Mouse (Mus musculus) cerebellum, adult 11 months (tissue): ENCODE data around the gene Mrpl21.
A peak's percentile ranks its signal among the peaks of the same experiment; 100 is the strongest.

ENCODE experiments used
- DNase-seq: peaks from one replicate; pipeline ENCODE4 v3.0.0; 2022

The Mrpl21 gene

DNA sequence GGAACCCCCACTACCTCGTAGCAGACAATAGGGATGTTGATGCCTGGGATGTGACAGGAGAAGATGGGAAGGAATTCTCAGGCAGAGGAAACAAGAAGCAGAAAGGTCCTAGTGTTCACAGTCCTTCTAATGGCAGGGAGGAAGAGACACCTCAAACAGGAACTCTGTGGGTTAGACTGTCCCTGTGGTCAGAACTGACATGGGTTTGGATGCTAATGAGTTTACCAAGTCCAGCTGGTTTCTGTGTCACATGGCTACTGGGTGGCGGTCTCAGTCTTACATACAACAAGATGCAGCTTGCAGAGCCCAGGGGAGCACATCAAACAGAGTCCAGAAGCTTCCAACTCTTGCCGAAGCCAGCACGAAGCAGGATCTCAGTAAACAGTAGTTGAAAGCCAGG lies 21.3 kb downstream of the Mrpl21 start:
- no peak for DNase-seq

DNA sequence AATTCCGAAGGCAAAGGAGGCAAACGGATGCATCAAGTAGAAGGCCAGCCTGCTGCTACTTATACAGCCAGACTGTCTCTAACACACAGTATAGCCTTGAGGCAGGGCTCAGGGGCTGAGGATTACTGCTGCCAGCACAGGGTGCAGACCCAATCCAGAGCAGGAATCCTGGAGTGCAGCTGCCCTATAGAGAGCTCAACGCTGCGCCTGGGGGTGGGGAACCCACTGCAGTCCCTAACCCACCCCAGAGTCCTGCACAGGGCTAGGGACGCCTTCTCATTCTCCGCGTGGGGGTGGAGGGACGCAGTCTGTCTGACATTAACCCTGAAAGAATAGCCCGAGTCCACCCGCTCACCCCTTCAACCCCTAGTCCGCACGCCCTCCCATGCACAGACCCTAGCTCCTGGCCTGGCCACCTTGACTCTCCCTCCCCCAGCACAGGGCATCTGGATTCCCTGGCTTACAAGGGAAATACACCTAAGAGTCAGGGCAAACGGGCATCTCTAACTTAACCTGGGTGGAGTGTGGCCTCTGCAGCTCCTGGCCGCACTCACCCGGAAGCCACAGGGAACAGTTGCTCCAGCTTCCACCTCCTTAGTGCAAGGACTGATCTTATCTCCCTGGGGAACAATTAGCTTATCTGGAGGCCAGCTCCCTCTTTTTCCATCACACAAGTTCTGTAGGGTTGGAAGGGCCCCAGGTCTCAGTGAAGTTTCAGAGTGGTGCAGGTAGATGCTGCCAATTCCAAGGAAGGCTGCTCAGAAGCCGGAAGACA lies 24.7 kb downstream of the Mrpl21 start:
- no peak for DNase-seq

DNA sequence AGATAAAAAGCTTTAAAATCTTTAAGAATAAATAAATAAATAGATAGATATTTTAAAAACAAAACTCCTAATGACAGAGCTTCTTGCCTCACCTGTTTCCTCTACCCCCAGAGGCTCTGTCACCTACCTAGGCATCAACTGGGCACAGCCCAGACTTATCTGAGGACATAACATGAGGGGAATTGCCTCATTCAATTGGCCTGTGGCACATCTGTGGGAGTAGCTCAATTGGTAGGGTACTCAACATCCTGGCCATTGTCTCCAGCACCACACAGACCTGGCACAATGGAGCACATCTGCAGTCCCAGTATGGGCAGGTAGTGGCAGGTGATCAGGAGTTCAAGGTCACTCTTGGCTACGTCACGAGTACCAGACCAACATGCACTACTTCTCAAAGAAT lies 36.6 kb downstream of the Mrpl21 start:
- DNase-seq: no peak

DNA sequence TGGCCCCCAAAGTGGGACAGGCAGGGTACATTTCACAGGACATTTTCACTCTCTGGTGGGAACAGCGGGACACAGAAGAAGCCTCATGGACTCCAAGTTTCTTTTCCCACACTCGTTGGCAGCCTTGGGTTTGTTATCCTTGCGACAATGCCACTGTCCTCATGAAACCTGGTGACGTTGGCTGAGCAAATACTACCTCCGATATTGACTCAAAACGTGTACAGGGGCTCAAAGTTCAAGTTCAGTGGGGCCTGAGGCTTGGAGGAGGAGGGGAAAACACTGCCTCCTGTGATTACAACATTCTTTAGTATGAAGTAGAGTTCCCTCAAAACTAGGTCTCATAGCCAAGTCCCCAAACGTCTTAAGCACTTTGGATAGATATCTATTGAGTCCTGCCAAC lies 37.4 kb downstream of the Mrpl21 start:
- DNase-seq: no peak

DNA sequence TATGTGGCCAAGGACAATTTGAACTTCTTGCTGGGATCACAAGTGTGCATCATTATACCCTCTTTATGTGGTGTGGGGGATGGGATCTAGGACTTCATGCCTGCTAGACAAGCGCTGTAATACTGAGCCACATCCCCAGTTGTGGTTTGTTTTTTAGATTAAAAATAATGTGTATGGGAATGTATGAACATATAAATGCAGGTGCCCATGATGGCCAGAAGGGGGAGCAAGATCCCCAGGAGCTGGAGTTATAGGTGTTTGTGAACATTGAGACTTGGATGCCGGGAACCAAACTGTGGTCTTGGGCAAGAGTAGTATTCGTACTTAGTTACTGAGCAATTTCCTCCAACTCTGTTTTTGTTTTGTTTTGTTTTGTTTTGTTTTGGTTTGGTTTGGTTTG lies 38.1 kb downstream of the Mrpl21 start:
- no peak for DNase-seq

DNA sequence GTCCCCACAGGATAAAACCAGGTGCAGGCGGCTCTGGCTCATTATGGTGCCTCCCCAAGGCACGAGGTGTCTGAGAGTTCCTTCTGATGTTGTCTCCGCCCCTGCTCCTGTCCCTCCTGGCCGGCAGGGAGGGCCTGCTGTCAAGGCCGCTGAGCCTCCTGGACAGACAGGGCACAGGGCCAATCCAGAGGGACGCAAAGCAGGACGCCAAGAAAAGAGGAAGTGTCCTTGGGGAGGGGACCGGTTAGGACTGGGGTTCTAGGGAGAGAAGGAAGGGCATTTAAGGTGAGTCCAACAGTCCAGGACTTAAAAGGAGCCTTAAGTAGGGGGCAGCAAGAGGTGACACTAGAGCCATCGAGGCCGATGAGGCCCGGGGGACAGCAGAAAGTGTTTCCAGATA lies 38.9 kb downstream of the Mrpl21 start:
- DNase-seq: no peak

DNA sequence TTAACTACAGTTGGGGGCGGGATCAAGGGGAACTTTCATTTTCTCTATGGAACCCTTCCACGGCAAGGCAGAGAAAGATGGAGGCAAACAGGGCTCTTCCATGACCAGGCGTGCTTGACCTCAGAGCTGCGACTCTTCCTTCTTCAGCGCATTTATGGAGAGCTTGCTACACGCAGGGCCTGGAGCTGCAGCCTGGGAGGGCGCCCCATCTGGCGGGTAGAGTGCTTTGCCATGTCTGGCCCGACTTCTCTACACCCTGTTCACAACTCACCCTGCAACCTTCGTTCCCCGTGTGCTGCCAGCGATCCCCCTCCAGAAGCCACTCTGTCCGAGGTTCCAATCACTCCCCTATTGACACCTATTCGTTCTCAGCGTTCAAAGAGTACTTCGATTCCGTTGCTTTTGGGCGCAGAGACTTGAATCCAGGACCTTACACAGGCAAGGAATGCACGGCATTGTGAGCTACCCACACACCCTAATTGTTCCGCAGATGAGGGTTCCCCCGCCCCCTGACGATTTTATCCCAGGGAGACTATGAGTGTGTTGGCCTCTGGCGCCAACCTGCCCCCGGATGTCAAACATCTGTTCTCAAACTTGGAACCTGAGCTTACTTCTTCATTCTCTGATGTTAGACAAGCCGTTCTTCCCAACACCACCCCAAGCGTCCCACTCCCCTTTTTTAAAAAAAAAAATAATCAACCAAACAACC lies 39.7 kb downstream of the Mrpl21 start, which contains the start of gene Cpt1a:
Gene Cpt1a (plus strand): TSS at position 74 of the 709 bp plus-strand sequence.
- no peak for DNase-seq

DNA sequence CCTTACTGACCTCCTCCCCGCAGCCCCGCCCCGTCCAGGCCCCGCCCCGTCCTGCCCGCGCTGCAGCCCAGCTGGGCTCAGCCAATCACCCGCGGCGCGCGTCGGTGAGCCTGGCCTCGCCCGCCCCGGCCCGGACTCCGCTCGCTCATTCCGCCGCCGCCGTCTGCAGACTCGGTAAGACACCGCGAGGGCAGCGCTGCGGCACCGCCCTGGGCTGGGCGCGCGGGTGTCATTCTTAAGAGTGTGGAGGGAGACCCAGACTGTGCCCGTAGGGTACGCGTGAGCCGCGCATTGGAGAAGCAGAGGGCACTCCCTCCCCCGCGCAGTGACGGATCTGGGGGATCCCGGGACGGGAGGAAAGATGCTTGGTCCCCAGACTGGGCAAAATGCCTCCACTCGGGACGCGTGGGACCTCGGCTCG lies 40.5 kb downstream of the Mrpl21 start:
- DNase-seq: peak; percentile 22

DNA sequence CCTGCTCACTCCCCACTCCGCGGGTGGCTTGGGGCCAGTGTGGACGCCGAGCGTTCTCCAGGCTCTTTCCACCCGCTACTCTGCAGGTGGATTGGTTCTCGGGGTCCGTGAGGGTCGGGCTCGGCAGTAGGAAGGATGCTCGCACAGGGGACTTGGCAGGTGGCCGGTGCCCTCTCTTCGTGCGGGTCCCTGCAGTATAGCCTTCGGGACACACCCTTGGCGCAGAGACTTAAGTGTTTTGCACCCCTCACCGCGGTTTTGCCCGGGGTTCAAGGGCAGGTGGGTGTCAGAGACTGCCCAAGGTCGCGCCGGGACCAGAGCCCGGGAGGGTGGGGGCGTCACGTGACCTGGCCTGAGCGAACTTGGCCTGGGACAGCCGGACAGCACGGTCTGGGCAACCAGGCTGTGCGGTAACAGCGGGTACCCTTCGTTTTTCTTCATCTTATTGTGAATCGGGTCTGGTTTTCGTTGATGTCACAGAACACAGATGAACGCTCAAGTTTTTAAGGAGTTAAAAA lies 41.1 kb downstream of the Mrpl21 start:
- peak; percentile 11 for DNase-seq

DNA sequence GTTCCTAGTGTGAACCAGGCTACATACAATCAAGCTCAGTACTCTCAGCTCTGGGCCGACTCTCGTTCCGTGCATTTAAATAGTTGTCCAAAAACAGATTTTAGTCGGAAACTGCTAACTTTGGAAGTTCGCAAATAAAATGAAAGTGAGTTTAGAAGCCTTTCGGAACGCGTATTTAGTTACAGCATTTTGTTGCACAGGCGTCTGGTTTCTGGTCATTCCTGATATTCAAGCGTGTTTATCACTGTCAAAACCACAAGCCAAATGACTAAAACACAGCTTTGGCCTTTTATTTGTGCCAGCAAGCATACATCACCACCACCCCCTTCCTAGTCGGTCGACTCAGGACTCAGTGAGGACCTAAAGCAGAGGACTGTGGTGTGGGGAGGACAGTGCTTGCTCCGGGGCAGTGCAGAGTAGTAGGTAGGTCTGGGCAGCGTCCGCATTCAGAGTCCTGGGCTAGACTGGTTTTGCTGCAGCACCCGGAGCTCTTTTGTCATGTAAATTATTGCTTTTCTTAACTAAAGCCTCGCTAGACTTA lies 41.6 kb downstream of the Mrpl21 start:
- no peak for DNase-seq

DNA sequence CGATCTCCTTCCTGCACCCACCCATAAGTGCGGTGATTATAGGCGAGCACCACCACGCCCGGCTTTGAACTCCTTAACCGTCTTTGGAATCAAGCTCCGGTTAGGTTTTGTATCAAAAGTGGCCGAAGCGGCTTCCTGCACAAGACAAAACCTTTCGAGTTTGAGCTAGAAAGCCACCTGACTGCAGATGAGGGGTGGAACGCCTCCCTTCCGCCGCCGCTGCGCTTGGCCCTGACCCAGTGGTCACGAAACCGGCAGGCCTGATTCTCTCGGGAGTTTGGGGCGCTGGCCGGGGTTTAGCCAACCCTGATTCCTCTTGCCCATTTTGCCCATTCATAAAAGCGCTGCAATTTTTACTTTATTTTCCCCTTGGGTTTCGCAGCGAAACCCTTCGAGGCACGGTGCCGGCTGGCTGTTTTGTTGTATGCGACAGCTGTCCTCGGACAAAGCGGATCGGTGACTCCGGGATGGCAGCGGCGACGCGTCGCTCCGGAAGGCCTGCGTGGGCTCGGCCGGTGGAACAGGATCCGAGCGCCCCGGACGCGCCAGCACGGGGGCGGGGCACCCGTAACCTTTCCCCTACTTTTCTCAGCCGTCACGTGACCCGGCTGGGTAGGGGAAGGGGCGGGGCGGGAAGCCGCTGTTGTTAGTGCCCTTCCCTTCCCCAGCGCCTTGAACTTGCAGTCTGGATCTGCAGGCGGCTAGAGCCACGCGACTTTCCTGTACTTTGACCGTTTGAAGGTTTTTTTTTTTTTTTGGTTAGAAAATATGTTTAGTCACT lies 42.4 kb downstream of the Mrpl21 start:
- DNase-seq: peak; percentile 38

DNA sequence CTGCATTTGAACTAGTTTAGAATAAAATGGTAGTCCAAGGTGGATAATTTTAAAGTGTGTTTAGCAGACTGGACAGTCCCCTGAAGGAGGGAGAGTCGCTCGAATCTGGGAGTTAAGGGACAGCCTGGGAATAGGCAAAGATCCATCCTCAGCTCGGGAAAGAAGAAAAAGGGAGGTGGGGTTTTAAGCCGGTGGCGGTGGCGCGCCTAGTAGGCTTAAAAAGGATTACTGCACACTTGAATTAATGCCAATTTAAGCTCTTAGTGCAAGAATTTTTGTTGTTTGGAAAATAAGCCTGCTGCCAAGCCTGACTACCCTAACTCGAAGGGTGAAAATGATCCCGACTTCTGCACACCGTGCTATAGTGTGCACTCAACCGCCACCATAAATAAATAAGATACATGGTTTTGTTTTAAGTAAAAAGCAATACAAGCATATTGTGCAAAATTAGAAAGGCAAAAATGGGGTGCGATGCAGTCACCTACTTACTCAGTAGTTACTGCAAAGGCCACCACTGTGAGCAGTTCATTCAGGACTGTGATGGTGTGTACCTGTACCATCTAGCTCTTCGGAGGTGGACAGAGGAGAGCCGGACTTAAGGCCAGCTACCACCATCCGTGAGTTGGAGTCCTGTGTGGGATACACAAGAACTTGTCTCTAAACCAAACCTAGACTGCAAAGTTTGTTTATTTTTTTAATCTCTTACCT lies 43.2 kb downstream of the Mrpl21 start:
- DNase-seq: no peak

DNA sequence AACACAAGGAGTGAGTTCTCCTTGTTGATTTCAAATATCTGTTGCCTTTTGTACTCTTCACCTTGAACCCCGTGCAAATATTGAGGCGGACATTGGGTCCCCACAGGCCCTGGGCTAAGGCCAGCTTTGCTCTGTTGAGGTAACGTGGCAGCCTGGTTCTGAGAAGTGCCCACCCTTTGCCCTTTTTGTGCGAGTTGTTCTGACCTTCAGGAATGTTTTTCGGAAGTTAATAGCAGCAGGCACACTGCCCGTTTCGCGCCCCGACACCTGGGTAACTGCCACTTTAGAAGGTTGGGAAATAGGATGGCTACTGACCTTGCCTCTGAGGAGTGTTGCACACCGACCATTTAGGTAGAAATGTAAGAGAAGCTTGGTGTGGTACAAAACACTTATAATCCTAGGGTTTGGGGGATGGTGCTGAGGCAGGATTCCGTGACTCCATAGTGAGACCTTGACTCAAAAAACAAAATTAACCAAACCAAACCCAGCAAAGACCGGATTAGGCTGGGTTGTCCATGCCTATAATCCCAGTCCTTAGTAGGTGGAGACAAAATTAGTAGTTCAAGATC lies 43.9 kb downstream of the Mrpl21 start:
- DNase-seq: no peak

DNA sequence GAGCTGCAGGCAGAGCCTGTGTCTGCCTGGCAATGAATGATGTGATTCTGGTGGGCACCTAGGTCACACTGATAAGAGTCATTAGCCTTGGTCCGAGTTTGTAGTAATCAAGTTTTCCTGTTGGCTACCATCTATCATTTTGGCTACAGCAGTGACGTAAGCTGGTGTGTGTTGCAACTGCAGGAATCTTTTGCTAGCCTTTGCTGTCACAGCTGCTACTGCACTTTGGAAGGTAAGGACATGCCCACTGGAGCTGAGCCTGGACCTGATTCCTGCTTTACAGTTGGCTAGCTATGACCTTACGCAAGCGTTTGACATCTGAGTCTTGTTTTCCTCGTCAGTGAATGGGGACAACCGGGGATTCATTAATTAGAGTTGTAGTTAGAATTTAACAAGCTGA lies 50.5 kb downstream of the Mrpl21 start:
- DNase-seq: no peak

DNA sequence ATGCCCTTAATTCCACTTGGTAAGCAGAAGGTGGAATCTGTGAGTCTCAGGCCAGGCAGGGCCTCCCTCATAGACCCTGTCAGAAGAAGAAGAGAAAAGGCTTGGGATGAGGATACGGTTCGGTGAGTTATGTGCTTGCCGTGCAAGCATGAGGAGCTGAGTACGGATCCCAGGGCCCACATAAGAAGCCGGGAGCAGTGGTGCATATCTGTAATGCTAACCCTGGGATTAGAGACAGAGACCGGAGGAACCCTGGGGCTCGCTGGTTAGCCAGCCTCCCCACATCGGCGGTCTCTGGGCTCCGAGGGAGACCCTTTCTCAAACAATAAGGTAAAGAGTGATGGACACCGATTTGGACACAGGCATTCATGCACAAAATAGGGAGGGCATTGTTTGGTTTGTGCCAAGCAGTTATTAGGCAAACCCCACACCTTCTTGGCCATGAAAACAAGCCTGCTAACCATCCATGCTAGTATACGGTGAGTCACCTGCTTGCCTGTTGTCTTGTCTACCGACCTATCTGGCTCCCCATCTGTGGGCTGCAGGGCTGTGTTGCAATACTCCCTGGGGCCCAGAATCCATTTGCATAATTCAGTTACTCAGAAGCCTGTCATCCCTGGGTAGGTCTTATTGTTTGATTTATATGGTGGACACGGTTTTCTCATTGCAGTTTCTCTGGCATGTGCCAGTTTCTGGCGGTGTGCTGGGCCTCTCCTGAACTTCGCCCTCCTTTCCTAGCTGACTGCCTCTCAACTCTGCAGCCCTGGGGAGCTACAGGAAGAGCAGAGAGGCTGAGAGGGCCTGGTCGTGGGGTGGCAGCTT lies 51.2 kb downstream of the Mrpl21 start:
- DNase-seq: no peak

DNA sequence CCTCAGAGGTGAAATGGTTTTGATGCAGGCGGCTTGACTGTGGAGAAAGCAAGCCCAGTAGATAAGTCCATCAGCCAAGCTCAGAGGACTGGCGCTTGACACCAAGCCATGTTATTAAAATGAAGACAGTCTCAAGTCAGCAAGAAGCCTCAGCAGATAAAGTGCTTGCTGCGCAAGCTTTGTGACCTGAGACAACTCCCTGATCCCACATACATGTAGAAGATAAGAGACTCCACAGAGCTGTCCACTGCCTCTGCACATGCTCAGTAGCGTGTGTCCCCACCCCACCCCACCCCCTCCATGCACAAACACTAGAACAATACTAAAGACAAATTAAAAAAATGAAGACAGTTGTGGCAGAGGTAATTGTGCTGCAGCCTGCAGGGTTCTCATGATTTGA lies 51.8 kb downstream of the Mrpl21 start:
- DNase-seq: no peak

DNA sequence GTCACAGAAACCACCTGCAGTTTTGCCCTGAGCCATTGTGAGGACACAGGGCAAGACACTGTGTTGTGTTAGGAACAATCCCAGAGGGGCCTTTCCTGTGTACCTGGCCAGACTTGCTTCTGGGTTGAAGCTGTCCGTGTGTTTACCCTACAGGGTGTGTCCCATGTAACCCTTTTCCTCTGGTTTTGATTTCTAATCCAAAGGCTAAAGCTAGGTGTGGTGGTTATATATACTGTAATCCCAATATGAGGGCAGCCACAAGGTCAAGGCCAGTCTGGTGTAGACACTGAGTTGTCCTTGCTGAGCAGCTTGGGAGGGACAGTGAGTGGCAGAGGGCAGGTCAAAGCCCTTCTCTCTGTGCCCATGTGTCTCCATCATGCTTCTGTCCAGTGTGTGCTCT lies 53.2 kb downstream of the Mrpl21 start:
- DNase-seq: no peak

DNA sequence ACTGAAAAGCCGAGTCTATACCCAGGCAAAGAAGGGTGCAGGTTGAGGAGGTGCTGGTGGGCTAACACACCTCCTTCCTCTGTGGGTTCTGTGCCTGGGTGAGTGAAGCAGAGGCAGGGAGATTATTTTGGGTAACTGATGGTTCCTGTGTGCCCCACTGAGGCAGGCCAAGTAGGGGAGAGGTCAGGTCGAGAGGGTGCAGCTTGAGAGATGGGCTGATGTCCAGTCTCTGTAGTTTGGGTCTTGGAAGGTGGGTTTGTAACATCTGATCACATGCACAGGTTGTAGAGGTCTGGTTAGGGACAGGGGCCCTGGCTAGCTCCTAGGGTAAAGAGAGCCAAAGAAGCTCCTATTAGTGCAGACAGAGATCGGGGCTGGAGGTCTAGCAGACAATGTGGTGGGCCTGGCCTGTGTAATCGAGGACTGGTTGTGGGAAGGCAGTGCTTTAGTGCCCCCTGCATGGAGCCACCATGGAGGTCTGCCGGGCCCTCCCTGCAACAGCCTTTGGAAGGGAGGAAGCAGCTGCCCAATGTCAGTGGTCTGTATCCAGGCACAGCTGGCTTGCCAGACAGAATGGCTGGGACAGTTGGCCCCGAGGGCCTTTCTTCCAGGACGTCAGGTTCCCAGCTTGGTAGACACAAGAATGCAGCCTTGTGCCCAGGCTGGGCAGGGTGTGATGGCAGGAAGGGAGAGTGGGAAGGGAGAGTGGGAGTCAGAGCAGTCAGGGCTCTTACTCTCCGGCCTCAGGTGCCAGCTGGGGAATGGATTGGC lies 54.0 kb downstream of the Mrpl21 start:
- no peak for DNase-seq

DNA sequence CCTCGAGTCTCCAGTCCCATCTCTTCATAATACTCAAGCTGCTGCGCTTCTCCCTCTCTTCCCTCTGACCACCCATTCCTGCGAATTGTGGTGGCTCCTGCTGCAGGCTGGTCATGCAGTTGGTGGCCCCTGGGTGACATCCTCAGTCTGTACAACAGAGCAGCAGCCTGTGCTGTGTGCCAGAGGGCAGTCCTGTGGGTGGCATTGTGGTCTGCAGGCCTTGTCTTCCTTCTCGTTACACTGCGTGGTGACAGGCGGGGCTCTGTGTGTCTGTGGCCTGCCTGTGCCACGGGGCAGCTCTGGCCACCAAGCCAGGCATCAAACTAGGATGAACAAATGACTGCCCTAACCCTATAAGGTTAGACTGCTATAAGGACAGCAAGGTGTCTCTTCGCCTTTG lies 56.5 kb downstream of the Mrpl21 start:
- no peak for DNase-seq

DNA sequence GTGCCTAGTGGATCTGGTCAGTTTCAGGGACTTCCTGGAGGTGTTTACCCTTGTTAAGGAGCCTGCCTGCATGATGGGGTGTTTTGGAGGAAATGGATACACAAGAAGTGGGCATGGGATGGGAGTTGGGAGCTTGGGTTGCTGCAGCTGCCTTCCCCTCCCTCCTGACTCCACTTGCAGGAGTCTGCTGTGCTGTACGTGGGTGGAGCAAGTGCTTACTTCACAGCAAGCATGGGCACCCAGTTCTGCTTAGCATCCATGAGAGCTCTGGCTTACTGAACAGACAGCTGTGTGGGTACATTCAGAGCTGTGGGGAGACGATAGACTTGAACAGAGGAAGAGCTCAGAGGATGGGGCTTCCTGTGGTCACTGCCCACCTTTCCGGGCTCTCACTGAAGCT lies 58.3 kb downstream of the Mrpl21 start:
- DNase-seq: no peak
